Mouse (Mus musculus) bone marrow macrophage, adult 2 months (primary cell): ENCODE data around the gene Rcor2. TPM values are rescaled to one million over a fixed set of nuclear protein-coding genes. Genes with fewer than 3 reads are reported as not detected.

Source experiments
- H3K27ac ChIP-seq: 2 replicates; pipeline ENCODE4 v1.5.1; 2012; ENCODE audit warnings: low read depth, low read length; ENCODE audit not compliant: insufficient read depth
- H3K4me1 ChIP-seq: 2 replicates; pipeline ENCODE4 v1.6.1; 2012; ENCODE audit warnings: low read length; ENCODE audit not compliant: control insufficient read depth, insufficient read depth
- H3K4me3 ChIP-seq: 2 replicates; pipeline ENCODE4 v1.5.1; 2012; ENCODE audit warnings: mild to moderate bottlenecking, low read length, moderate library complexity; ENCODE audit not compliant: insufficient read depth
- CTCF ChIP-seq: IDR thresholded peaks from 2 replicates; pipeline ENCODE4 v1.5.1; 2012; ENCODE audit warnings: low read depth, mild to moderate bottlenecking, low read length, moderate library complexity
- POLR2A ChIP-seq: IDR thresholded peaks from 2 replicates; pipeline ENCODE4 v1.6.1; 2012; ENCODE audit warnings: mild to moderate bottlenecking, low read depth, low read length, borderline replicate concordance
- polyA plus RNA-seq: library from polyadenylated mRNA; stranded (reverse); fragments of >200 nt; gene quantifications from 2 replicates; pipeline ENCODE4 v1.2.4, GENCODE M21; 2012; ENCODE audit not compliant: missing spikeins, insufficient read depth, insufficient read length

Rcor2 gene
- polyA plus RNA-seq, 1 experiment = 1.5 TPM

DNA sequence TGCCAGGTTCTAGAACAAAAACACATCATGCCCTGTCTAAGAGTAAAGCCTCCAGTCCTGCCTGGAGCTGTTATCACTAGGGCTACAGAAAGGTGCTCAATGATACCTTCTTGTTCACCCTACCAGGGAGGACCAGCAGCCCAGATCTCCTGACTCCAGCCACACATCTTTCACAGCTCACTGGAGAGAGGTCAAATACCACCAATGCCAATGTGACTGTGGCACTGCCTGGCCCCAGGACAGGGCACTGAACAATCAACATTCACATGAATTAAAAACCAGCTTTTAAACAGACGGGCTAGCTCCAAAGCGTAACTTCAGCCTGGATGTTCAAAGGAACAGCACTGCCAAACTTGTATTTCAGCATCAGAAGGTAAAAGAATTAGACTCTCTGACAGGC, 31.1 kb upstream of the Rcor2 start:
- Histone ChIP-seq H3K4me3 (no peak overlapping the region), H3K27ac (no peak overlapping the region), H3K4me1 (peaks cover 6% of the 10 kb centered on the region; the same call in 1 of the 2 replicates)
- TF ChIP-seq CTCF (no peak), POLR2A (no peak)

DNA sequence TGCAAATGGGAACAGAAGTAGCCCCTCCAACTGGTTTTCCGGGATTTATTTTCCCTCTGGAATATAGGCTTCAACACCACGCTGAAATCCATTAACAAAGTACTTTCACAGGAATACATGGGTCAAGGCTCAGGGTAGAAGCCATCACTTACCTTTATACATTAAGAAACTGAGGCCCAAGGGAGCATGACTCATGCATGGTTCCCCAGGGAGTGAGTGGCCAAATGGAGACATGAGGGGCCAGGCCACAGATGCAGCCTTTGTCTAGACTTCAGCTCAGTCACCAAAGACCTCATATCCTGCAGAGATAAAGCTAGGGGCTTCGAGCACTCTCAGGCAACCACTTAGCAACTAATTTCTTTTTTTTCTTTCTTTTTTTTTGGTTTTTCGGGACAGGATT, 30.4 kb upstream of the Rcor2 start:
- Histone ChIP-seq H3K4me3 (no peak overlapping the region), H3K27ac (no peak overlapping the region), H3K4me1 (peaks cover 8% of the 10 kb centered on the region; the same call in 1 of the 2 replicates)
- TF ChIP-seq CTCF (no peak), POLR2A (no peak)

DNA sequence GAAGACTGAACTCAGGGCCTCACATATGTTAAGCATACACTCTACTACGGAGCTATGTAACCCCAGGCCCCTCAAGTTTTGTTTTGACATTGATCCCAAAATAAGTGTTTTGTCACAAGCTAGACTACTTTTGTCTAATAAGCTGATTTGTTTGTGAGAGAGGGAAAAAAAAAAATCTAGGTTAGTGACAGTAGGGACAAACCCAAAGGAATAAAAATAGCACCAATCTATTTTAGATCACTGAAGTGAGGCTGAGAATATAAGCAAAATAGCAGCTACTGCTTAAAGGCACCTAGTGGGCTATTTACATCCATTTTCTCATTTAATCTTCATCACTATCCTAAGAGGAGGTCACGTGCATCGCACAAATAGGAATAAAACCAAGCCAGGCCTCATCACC, 27.6 kb upstream of the Rcor2 start:
- Histone ChIP-seq H3K27ac (no peak overlapping the region), H3K4me1 (peaks cover 8% of the 10 kb centered on the region; the same call in 1 of the 2 replicates), H3K4me3 (peak overlapping the region; percentile 81)
- TF ChIP-seq POLR2A (no peak), CTCF (no peak)

DNA sequence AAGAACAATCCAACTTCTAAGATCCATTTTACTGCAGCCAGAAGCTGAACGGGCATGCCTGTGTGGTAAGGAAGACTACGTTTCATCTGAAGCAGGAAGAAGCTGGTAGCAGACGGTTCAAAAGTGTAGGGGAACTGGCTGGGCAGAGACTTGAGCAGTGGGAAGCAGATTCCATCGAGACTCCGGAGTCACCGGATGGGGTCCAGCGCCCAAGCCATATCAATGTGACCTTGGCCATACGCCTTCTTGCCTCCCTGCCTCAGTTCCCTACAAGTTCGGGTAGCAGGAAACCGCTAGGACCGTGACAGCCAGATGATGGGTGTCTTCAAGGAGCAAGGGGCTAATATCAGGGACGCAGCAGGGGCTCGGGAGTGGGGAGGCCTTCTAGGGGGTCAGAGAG, 26.8 kb upstream of the Rcor2 start:
- no peak for TF ChIP-seq POLR2A
- no peak for TF ChIP-seq CTCF
- peaks cover 8% of the 10 kb centered on the region; the same call in 1 of the 2 replicates for H3K4me1 ChIP-seq
- peak overlapping the region; percentile 81 for H3K4me3 ChIP-seq
- H3K27ac ChIP-seq = peak overlapping the region; percentile 77

DNA sequence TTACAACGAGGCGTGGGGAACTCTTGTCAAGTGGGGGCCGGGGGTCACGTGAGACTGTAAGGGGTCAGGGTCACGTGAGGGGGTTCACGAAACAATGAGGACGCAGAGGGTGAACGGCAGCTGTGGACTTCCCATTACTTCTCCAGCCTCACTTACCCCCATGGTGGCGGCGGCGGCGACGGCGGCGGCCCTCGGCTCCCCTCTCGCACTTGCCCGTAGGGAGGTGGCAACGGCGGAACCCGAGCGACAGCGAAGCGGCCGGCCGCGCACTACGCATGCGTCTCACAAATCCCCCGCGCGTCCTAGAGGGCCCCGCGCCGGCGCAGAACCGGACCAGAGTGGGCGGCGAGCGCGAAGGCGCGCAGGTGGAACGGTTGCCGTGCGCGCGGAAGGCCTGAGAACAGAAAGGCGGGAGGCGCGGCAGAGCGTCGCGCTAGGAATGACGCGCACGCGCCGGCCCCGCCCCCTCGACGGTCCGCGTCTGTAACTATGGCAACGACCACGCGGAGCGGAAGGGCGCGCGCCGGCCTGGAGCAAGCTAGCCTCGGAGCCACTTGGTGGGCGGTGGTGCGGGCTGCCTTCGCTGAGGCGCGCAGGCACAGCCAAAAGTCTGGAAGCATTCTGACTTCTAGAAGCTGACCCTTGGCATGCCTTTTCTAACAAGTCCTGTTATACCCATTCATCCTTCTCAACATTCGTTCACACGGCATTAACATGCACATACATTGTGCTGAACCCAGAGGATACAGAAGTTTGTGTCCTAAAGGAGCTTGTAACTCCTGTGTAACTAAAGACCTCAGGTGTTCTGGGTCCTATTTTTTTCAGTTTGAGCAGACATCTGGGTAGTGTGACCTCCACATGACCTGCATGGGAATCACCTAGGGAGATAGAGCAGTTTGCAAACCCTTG, 26.1 kb upstream of the Rcor2 start, which contains the start of gene Naa40:
Gene Naa40 (minus strand): TSS at position 402 of the 909 bp plus-strand sequence.
- H3K27ac ChIP-seq = peak within 1 kb of the TSS; percentile 77
- TF ChIP-seq POLR2A = no peak
- no peak for TF ChIP-seq CTCF
- peak within 1 kb of the TSS; percentile 81 for H3K4me3 ChIP-seq
- H3K4me1 ChIP-seq = peaks cover 8% of the 10 kb centered on the region; the same call in 1 of the 2 replicates

DNA sequence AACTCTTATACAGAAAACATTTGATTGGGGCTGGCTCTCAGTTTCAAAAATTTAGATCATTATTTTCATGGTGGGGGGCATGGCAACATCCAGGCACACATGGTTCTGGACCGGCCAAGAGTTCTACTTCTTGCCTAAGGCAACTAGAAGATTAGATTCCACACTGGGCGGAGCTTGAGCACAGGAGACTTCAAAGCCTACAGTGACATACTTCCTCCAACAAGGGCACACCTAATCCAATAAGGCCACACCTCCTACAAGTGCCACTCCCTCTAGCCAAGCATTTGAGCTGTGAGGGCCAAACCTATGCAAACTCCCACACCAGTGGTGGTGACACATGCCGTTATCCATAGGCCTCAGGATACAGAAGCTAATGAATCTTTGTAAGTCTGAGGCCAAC, 21.1 kb upstream of the Rcor2 start:
- Histone ChIP-seq H3K4me1 (0 out of 2 replicates have a peak, but pooled peaks cover 2% of the 10 kb centered on the region), H3K27ac (no peak overlapping the region), H3K4me3 (no peak overlapping the region)
- TF ChIP-seq CTCF = no peak
- no peak for TF ChIP-seq POLR2A

DNA sequence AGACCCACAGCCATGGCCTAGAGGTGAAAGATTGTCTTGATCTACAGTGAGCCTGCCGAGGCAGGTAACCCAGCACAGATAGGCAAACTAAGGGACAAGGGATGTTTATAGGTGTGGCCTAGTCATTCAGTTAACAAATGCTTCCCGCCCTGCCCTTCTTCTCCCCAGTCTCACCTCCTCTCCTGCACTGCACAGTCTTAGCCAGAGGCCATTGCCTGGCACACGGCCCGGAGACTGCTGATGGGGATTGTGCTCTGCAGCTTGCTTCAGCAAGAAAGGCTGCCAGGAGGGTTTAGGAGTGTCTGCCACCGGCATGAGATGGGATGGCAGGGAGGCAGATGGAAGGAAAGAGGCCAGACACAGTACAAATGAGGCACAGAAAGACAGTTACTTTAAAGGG, 9.2 kb upstream of the Rcor2 start:
- Histone ChIP-seq H3K4me1 (no peaks in the 10 kb centered on the region), H3K27ac (no peak overlapping the region), H3K4me3 (no peak overlapping the region)
- TF ChIP-seq POLR2A (no peak), CTCF (no peak)

DNA sequence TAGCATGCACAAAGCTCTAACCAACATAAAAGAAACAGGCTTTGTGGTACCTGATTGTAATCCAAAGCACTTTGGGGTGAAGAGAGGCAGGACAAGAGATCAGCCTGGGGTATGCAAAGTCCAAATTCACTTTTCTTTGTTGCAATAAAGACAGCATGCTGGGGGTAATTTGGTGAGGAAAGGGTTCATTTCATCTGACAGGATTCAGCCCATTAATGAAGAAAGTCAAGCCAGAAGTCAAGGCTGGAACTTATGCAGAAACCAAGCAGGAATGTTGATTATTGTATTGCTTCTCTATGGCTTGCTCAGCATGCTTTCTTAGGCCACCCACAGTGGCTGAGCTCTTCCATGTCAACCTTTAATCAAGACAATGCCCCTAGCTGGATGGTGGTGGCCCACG, 5.6 kb upstream of the Rcor2 start:
- H3K4me1 ChIP-seq = no peaks in the 10 kb centered on the region
- no peak overlapping the region for H3K27ac ChIP-seq
- TF ChIP-seq POLR2A (no peak), CTCF (no peak)
- H3K4me3 ChIP-seq = no peak overlapping the region

DNA sequence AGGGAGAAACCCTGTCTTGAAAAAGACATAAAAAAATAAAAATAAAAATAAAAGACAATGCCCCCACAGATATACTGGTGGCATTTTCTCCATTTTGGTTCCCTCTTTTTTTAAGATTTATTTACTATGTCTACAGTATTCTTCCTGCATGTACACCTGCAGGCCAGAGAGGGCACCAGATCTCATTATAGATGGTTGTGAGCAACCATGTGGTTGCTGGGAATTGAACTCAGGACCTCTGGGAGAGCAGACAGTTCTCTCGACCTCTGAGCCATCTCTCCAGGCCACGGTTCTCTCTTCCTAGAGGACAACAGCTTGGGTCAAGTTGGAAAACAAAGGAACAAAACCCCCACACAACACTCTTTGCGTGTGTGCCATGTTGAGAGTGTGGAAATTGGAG, 5.2 kb upstream of the Rcor2 start:
- Histone ChIP-seq H3K27ac (no peak overlapping the region), H3K4me3 (no peak overlapping the region), H3K4me1 (no peaks in the 10 kb centered on the region; the same call in 1 of the 2 replicates)
- no peak for TF ChIP-seq POLR2A
- no peak for TF ChIP-seq CTCF

DNA sequence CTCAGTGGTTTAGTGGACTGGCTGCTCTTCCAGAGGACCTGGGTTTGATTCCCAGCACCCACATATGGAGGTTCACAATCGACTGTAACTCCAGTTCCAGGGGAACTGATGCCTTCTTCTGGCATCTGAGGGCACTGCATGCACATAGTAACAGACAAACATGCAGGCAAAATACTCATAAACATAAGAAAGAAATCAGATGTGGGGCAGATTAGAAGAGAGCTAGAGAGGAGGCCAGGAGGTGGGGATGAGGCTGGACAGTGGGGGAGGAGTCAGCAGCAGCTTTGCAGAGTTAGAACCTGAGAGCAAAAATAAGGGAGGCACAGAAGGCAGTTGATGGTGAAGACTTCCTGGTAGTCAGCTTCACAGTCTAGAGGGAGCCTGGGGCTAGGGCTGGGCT, 4.5 kb upstream of the Rcor2 start:
- Histone ChIP-seq H3K4me1 (peaks cover 2% of the 10 kb centered on the region), H3K27ac (no peak overlapping the region), H3K4me3 (no peak overlapping the region)
- TF ChIP-seq POLR2A (no peak), CTCF (no peak)
